Mouse (Mus musculus) embryonic fibroblast, embryonic 13.5 days (primary cell): Measurements from ENCODE around the gene Zic1.

Source experiments
- CTCF ChIP-seq: IDR thresholded peaks from 2 replicates; pipeline ENCODE4 v1.5.1; 2011; ENCODE audit warnings: mild to moderate bottlenecking, control low read depth, low read length, moderate library complexity, borderline replicate concordance; ENCODE audit not compliant: insufficient read depth
- POLR2A ChIP-seq: IDR thresholded peaks from 2 replicates; pipeline ENCODE4 v1.6.1; 2011; ENCODE audit warnings: low read depth, mild to moderate bottlenecking, control low read depth, low read length, moderate library complexity

DNA sequence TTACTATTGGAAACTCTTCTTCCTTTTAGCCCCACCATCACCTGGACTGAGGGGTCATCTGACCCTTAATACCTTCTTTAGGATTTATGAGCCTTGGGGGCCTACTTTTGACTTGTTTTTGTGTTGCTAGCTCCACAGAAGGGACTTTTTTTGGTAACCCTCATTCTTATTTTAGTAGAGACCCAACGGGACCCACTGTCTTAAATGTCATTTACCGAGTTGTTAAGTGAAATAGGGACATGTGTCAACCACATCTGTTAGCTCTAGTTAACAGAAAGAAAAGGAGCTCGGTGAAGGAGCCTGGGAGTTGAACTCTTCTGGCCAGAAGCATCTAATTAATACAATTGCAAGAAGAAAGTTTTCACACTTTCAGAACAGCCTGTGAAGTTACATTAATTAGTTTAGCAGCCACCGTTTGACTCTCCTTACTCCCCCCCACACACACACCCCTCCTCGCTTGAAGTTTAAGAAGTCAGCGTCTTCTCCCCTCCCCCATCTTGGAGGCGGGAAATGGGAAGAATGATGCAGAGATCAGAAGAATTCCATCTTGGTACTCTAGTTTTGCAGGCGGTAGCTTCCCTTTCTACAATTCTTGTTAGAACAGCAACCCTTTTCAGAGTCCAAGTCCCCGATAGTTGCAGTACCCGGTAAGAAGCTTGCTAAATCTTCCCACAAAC, 14.3 kb upstream of the Zic1 start:
- no peak for TF ChIP-seq CTCF
- no peak for TF ChIP-seq POLR2A
